In the genomic region with DNA sequence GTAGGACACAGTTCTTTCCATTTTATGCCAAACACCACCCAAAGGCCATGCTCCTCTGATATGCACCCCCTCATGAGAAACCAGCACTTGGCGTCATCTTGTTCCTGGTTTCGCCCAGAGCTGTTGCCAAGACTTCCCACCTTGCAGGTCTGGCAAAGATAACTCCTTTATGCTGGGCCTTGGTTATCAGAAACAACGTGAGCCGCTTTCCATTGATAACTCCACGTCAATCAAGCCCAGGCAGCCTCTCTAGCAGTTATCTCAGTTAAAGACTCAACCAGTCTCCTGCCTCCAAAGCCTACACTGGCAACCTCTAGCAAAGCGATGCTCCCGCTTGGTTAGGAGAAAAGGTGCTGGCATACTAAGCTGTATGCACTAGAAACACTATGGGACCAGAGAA, we compare ENCODE assay signal across 20 mouse cellular contexts.
DNase-seq lines count a peak whose midpoint lies in the region; ATAC-seq lines count a peak whose summit lies in the region.
"Had no signal": no experiment of that assay in that cellular context is flagged by ENCODE, and none has a peak within 500 bp of the region (broad histone marks: within the 10 kb centered on the region; RNA-seq: fewer than 3 reads in every experiment).

No protein-coding gene starts in this region.

- H3K27me3 ChIP-seq in liver, embryonic 11.5 days (replicated peaks; ENCODE audit: control insufficient read depth, insufficient read depth, low read length) = no peaks in the 10 kb centered on the region
- H3K27me3 ChIP-seq: forebrain, embryonic 15.5 days; lung, embryonic 15.5 days; Patski had no signal

- peak; percentile 79 for ATAC-seq in liver, embryonic 11.5 days (replicated peaks; ENCODE audit: low FRiP score)
- ATAC-seq in megakaryocyte-erythroid progenitor cell, adult 5-6 weeks (replicated peaks; ENCODE audit: low FRiP score, low TSS enrichment, poor library complexity, severe bottlenecking) = peak; percentile 52
- ATAC-seq: CD4-positive, CD25-positive, alpha-beta regulatory T cell, adult 4 months; forebrain, embryonic 15.5 days; Patski had no signal

- peaks cover 48% of the 10 kb centered on the region for H3K4me1 ChIP-seq in liver, embryonic 11.5 days (replicated peaks; ENCODE audit: control insufficient read depth, insufficient read depth, low read length)

- H3K9ac ChIP-seq in liver, embryonic 11.5 days (ENCODE audit: low read depth, low read length) = peak overlapping the region; percentile 43; the same call in 1 of the 2 replicates
- H3K9ac ChIP-seq: forebrain, embryonic 15.5 days; hindbrain, embryonic 12.5 days; lung, embryonic 15.5 days had no signal

- H3K4me2 ChIP-seq in liver, embryonic 11.5 days = peak overlapping the region; percentile 43
- H3K4me2 ChIP-seq: forebrain, embryonic 15.5 days; hindbrain, embryonic 12.5 days; lung, embryonic 15.5 days had no signal

- peak; percentile 52 for DNase-seq in spleen, adult 12 weeks (ENCODE audit: low spot score)
- no peak for DNase-seq in spleen, postnatal 14 days (ENCODE audit: low spot score in 2 of 2)
- DNase-seq in c-Kit-positive CD71-positive TER-119-positive erythroid progenitor cells, embryonic 14.5 days (ENCODE audit: low spot score) = peak; percentile 83
- DNase-seq in liver, embryonic 11.5 days (ENCODE audit: low spot score) = no peak
- DNase-seq in left cerebral cortex, adult 18-20 months (ENCODE audit: low spot score in 2 of 2) = no peak
- no peak for DNase-seq in gastrocnemius, postnatal 4 days (ENCODE audit: low spot score in 2 of 2)
- DNase-seq: cerebellum, adult 11-12 months; gastrocnemius, adult 2 months; kidney, adult 11 months; kidney, postnatal 14 days; left cerebral cortex, postnatal 4 days; right cerebral cortex, postnatal 4 days; thymus, postnatal 14 days had no signal

- H3K36me3 ChIP-seq in liver, embryonic 11.5 days (ENCODE audit: control insufficient read depth, insufficient read depth, low read length) = no peaks in the 10 kb centered on the region
- H3K36me3 ChIP-seq: forebrain, embryonic 15.5 days; hindbrain, embryonic 12.5 days; lung, embryonic 15.5 days had no signal

- no peaks in the 10 kb centered on the region for H3K9me3 ChIP-seq in liver, embryonic 11.5 days (ENCODE audit: control insufficient read depth, low read length)
- H3K9me3 ChIP-seq: forebrain, embryonic 15.5 days; hindbrain, embryonic 12.5 days; lung, embryonic 15.5 days; megakaryocyte, embryonic 14.5 days had no signal

- WGBS in liver, embryonic 11.5 days = 23% methylated on average over 7 of the region's 7 CpGs

- no peak overlapping the region for H3K4me3 ChIP-seq in liver, embryonic 11.5 days (ENCODE audit: low read depth, low read length)
- H3K4me3 ChIP-seq: forebrain, embryonic 15.5 days; gastrocnemius, adult 2 months; hindbrain, embryonic 12.5 days; lung, embryonic 15.5 days; megakaryocyte, embryonic 14.5 days had no signal

- peak overlapping the region; percentile 92 for H3K27ac ChIP-seq in liver, embryonic 11.5 days (ENCODE audit: low read depth, low read length)
- H3K27ac ChIP-seq: forebrain, embryonic 15.5 days; gastrocnemius, adult 2 months; hindbrain, embryonic 12.5 days; lung, embryonic 15.5 days had no signal

Comparison
In these comparisons a context has a peak if more than half of its experiments do, and no peak if none do; other contexts are left out.
1. DNase-seq: peak in spleen, adult 12 weeks (single experiment) and c-Kit-positive CD71-positive TER-119-positive erythroid progenitor cells, embryonic 14.5 days (single experiment); none in spleen, postnatal 14 days (0 of 2), liver, embryonic 11.5 days (single experiment), left cerebral cortex, adult 18-20 months (0 of 2) and gastrocnemius, postnatal 4 days (0 of 2).